Mouse (Mus musculus) megakaryocyte progenitor cell, adult 5-6 weeks (primary cell): Measurements from ENCODE around the gene St6gal1. TPM values are rescaled to one million over a fixed set of nuclear protein-coding genes. Genes with fewer than 3 reads are reported as not detected.

Source experiments
- ATAC-seq: replicated peaks from 2 replicates; pipeline ENCODE4 v1.8.0; 2016; ENCODE audit warnings: mild to moderate bottlenecking, moderate TSS enrichment, inconsistent platforms; ENCODE audit not compliant: poor library complexity
- total RNA-seq, 2 experiments: library from RNA; stranded (forward) in 1 of 2; stranded (reverse) in 1 of 2; fragments of 157-497, 149-512 nt in 1 of 2; fragments of 200-1000 nt in 1 of 2; gene quantifications; 2 replicates each; pipeline versions ENCODE4 v1.2.3 to v1.2.4; 2015 to 2017

St6gal1 gene
- total RNA-seq, 2 experiments from 2014 or later, result 0.37 to 1.2 TPM

GRCm38 (mm10) chr16:23249762-23250161 is 25.2 kb downstream of the St6gal1 start:
- ATAC-seq, result no peak

- no peak for ATAC-seq
These were observed 26.3 kb downstream of the St6gal1 start for GRCm38 (mm10) chr16:23250556-23251444.

- no peak for ATAC-seq
These were observed 26.9 kb downstream of the St6gal1 start for GRCm38 (mm10) chr16:23251445-23251773.

GRCm38 (mm10) chr16:23253620-23254019 is 29.1 kb downstream of the St6gal1 start:
- ATAC-seq, result no peak

GRCm38 (mm10) chr16:23254062-23254461 is 29.5 kb downstream of the St6gal1 start:
- no peak for ATAC-seq

- ATAC-seq, result no peak
These were observed 32.1 kb downstream of the St6gal1 start for GRCm38 (mm10) chr16:23256638-23257037.

GRCm38 (mm10) chr16:23258429-23258822 is 33.9 kb downstream of the St6gal1 start:
- ATAC-seq, result no peak

- no peak for ATAC-seq
These were observed 34.4 kb downstream of the St6gal1 start for GRCm38 (mm10) chr16:23258823-23259457.

- ATAC-seq, result no peak
These were observed 35.0 kb downstream of the St6gal1 start for GRCm38 (mm10) chr16:23259580-23259979.

- ATAC-seq, result no peak
These were observed 37.7 kb downstream of the St6gal1 start for GRCm38 (mm10) chr16:23262131-23262768.

- ATAC-seq, result no peak
These were observed 38.3 kb downstream of the St6gal1 start for GRCm38 (mm10) chr16:23262846-23263245.

- no peak for ATAC-seq
These were observed 40.5 kb downstream of the St6gal1 start for GRCm38 (mm10) chr16:23264999-23265398.

GRCm38 (mm10) chr16:23265481-23265880 is 40.9 kb downstream of the St6gal1 start:
- ATAC-seq, result no peak

- no peak for ATAC-seq
These were observed 41.8 kb downstream of the St6gal1 start for GRCm38 (mm10) chr16:23266293-23266692.

GRCm38 (mm10) chr16:23266896-23267295 is 42.4 kb downstream of the St6gal1 start:
- ATAC-seq, result no peak

- no peak for ATAC-seq
These were observed 43.7 kb downstream of the St6gal1 start for GRCm38 (mm10) chr16:23268231-23268630.

- peak; percentile 51 for ATAC-seq
These were observed 44.8 kb downstream of the St6gal1 start for GRCm38 (mm10) chr16:23269056-23269983.

- ATAC-seq, result no peak
These were observed 45.7 kb downstream of the St6gal1 start for GRCm38 (mm10) chr16:23269984-23270912.

- ATAC-seq, result no peak
These were observed 46.3 kb downstream of the St6gal1 start for GRCm38 (mm10) chr16:23270913-23271253.
